Mouse (Mus musculus): ENCODE measurements at regions not wholly inside any gene's neighbourhood (a gene's known extent, or its start where the extent isn't known, plus 50 kb on each side); places are given as distances from the start of the nearest gene placed in this dataset.
A peak's percentile ranks its signal among the peaks of the same experiment; 100 is the strongest.
"Not testable (repeated sequence)": the region's sequence is repeated elsewhere in the genome, so short reads cannot be mapped to it uniquely, and the experiment has no call there.

- DNase-seq, result peak; percentile 4 to 16
Observed at GRCm38 (mm10) chr3:46771805-46772204, 323.8 kb upstream of the Pabpc4l start.

- DNase-seq, result no peak
Observed at GRCm38 (mm10) chr3:46764939-46765338, 316.9 kb upstream of the Pabpc4l start.

- no peak for DNase-seq
Observed at GRCm38 (mm10) chr3:46758500-46758899, 310.5 kb upstream of the Pabpc4l start.

GRCm38 (mm10) chr3:46727679-46728078 lies 279.7 kb upstream of the Pabpc4l start:
- DNase-seq, result no peak

GRCm38 (mm10) chr3:46701649-46702048 lies 253.6 kb upstream of the Pabpc4l start:
- no peak for DNase-seq

- DNase-seq, result not testable (repeated sequence)
Observed at GRCm38 (mm10) chr3:46687680-46688420, 239.8 kb upstream of the Pabpc4l start.

Measured in lung, adult 18-20 months (tissue).